Mouse (Mus musculus): Measurements from ENCODE around the gene Apela.

DNA sequence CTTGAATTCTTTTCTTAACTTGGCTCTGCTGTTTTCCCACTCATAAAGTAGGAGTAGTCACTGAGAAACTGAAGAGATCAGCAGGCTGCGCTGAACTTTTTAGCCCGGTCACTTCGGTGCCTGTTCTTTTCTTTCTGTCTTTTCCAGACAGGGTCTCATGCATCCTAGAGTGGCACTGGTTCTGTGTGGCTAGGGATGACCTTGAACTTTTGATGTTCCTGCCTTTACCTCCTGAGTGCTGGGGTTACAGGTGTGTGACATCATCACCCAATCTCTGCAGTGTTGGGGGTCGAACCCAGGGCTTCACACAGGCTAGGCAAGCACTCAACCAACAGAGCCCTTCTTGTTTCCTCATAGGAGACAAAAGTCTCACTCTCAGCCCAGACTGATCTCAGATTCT is 19.6 kb upstream of the Apela start:
- TF ChIP-seq CTCF (IDR thresholded peaks at IDR 0.05; ENCODE audit: low read depth) (no peak), EP300 (IDR thresholded peaks at IDR 0.05; ENCODE audit: low read depth) (no peak)
